Mouse (Mus musculus) midbrain, embryonic 12.5 days (tissue): ENCODE data around the gene Etv4. TPM values are rescaled to one million over a fixed set of nuclear protein-coding genes. Genes with fewer than 3 reads are reported as not detected.

ENCODE experiments used
- ATAC-seq: fragments of 200-750 bp; cut with Nextera tagmentation; 2 replicates; pipeline ENCODE4 v1.8.0; 2017; ENCODE audit warnings: low read depth, moderate TSS enrichment, moderate library complexity; ENCODE audit not compliant: low FRiP score
- H3K27ac ChIP-seq: fragments of 300-500 bp; sonication (generic); replicated peaks from 2 replicates; pipeline ENCODE4 v1.5.1; 2016; ENCODE audit warnings: mild to moderate bottlenecking
- H3K27me3 ChIP-seq: fragments of 300-500 bp; sonication (generic); 2 replicates; pipeline ENCODE4 v1.6.1; 2016; ENCODE audit warnings: mild to moderate bottlenecking
- H3K36me3 ChIP-seq: fragments of 300-500 bp; sonication (generic); 2 replicates; pipeline ENCODE4 v1.6.1; 2016
- H3K4me1 ChIP-seq: fragments of 300-500 bp; sonication (generic); 2 replicates; pipeline ENCODE4 v1.6.1; 2016
- H3K4me2 ChIP-seq: fragments of 300-500 bp; sonication (generic); replicated peaks from 2 replicates; pipeline ENCODE4 v1.6.1; 2016; ENCODE audit warnings: mild to moderate bottlenecking, moderate library complexity
- H3K4me3 ChIP-seq: fragments of 300-500 bp; sonication (generic); 2 replicates; pipeline ENCODE4 v1.5.1; 2016; ENCODE audit warnings: mild to moderate bottlenecking
- H3K9ac ChIP-seq: fragments of 300-500 bp; sonication (generic); replicated peaks from 2 replicates; pipeline ENCODE4 v1.6.1; 2016; ENCODE audit warnings: mild to moderate bottlenecking, moderate library complexity
- H3K9me3 ChIP-seq: fragments of 300-500 bp; sonication (generic); 2 replicates; pipeline ENCODE4 v1.6.1; 2016; ENCODE audit warnings: mild to moderate bottlenecking
- WGBS: fragments of 180-500 bp; shearing (Covaris S2); methylation state at CpG from one replicate; pipeline ENCODE4 v1.1.7; 2016; 5-methylcytosine and 5-hydroxymethylcytosine counted together
- polyA plus RNA-seq: library from polyadenylated mRNA; unstranded; fragments of >200 nt; fragmentation: Nextera tagmentation; extraction: Ambion mirVana; gene quantifications from 2 replicates; pipeline ENCODE4 v1.2.1, GENCODE M21; 2016

Gene Etv4
- polyA plus RNA-seq, 1 experiment from 2014 or later = 4.3 TPM

GRCm38 (mm10) chr11:101784488-101785142 lies 556 bp downstream of the Etv4 start:
- H3K9ac ChIP-seq = peak overlapping the region; percentile 51
- H3K27ac ChIP-seq = peak overlapping the region; percentile 30; the same call in 1 of the 2 replicates
- H3K4me1 ChIP-seq = peaks cover 21% of the 10 kb centered on the region
- H3K36me3 ChIP-seq = no peaks in the 10 kb centered on the region
- H3K9me3 ChIP-seq = no peaks in the 10 kb centered on the region
- peaks cover 97% of the 10 kb centered on the region for H3K27me3 ChIP-seq
- peak overlapping the region; percentile 50 for H3K4me3 ChIP-seq
- H3K4me2 ChIP-seq = peak overlapping the region; percentile 93
- ATAC-seq = peak; percentile 2; the same call in 1 of the 2 replicates
- under 1% methylated on average over 49 of the region's 67 CpGs for WGBS

DNA sequence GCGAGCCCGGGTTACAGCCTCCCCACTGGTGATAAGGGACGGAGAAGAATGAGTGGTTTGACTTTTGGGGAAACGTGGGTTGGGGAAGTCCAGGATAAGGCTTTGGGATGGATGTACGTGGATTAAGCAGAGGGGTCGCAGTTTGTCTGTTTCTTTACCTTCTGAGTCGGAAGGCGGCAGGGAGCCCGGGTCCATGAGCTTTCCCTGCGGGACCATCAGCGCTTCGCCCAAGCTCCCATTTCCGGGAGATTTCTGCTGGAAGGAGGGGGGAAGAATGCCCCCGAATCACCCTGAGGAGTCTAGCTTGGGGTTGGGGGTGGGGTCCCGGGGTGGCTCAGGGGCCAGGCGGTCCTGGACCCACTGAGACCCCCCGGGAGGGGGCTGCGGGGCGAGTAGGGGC lies 1.1 kb downstream of the Etv4 start:
- Histone ChIP-seq H3K4me1 (peaks cover 21% of the 10 kb centered on the region), H3K9me3 (no peaks in the 10 kb centered on the region), H3K27ac (0 out of 2 replicates have a peak overlapping the region, but pooled peaks have one; percentile 30), H3K36me3 (no peaks in the 10 kb centered on the region), H3K4me3 (peak overlapping the region; percentile 50), H3K9ac (peak overlapping the region; percentile 51), H3K27me3 (peaks cover 94% of the 10 kb centered on the region), H3K4me2 (peak overlapping the region; percentile 93)
- under 1% methylated on average over 19 of the region's 19 CpGs for WGBS
- no peak for ATAC-seq

DNA sequence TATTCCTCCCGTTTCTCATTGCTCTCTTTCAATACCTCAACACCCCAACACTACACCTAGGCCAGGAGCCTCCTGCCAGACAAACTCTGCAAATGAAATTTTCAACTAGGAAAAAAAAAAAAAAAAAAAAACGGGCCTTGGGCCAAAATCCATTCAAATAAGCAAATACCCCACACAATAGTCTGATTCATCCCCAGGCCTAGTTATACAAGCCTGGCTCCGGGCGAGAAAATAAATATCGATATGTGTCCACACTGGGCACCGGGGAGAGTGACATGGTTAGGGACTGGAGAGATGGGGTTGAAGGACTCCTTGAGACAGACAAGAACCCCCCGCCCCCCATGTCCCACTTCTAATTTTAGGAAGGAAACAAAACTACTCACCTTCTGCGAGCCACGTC lies 1.6 kb downstream of the Etv4 start:
- ATAC-seq = no peak
- WGBS = 31% methylated on average over 9 of the region's 9 CpGs
- H3K4me2 ChIP-seq = peak overlapping the region; percentile 93
- H3K4me1 ChIP-seq = peaks cover 21% of the 10 kb centered on the region
- no peak overlapping the region for H3K27ac ChIP-seq
- no peak overlapping the region for H3K9ac ChIP-seq
- no peaks in the 10 kb centered on the region for H3K9me3 ChIP-seq
- peak overlapping the region; percentile 50; the same call in 1 of the 2 replicates for H3K4me3 ChIP-seq
- H3K36me3 ChIP-seq = no peaks in the 10 kb centered on the region
- peaks cover 90% of the 10 kb centered on the region for H3K27me3 ChIP-seq

DNA sequence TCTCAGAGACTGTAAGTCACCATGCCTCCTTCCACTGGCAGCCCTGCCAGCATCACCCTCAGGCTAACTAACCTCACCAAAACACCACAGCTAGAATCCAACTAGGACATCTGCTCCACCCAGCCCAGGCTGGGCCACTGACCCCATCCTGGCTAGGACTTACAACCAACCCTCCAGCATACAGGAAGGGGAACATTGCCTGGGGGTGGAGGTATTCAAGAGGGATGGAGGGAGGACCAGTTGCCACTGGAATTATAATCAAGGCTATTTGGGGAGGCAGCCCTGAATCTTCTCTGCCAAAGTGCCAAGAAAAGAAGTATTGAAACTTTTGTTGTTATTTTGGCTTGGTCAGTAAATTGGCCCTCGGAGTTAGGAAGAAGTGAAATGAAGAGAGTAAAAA lies 2.0 kb downstream of the Etv4 start:
- no peak for ATAC-seq
- WGBS = 78% methylated on average over 1 of the region's 1 CpGs
- Histone ChIP-seq H3K36me3 (no peaks in the 10 kb centered on the region), H3K4me3 (no peak overlapping the region), H3K4me1 (peaks cover 21% of the 10 kb centered on the region), H3K27me3 (peaks cover 87% of the 10 kb centered on the region), H3K9ac (no peak overlapping the region), H3K4me2 (no peak overlapping the region), H3K27ac (no peak overlapping the region), H3K9me3 (no peaks in the 10 kb centered on the region)

- no peak overlapping the region for H3K4me3 ChIP-seq
- no peaks in the 10 kb centered on the region for H3K36me3 ChIP-seq
- no peaks in the 10 kb centered on the region for H3K9me3 ChIP-seq
- WGBS = 73% methylated on average over 4 of the region's 4 CpGs
- no peak overlapping the region for H3K4me2 ChIP-seq
- H3K27ac ChIP-seq = no peak overlapping the region
- peaks cover 73% of the 10 kb centered on the region for H3K27me3 ChIP-seq
- ATAC-seq = no peak
- no peak overlapping the region for H3K9ac ChIP-seq
- H3K4me1 ChIP-seq = peaks cover 12% of the 10 kb centered on the region
Observed at GRCm38 (mm10) chr11:101776846-101777245, 8.3 kb downstream of the Etv4 start.

GRCm38 (mm10) chr11:101772449-101772848 lies 12.7 kb downstream of the Etv4 start:
- H3K4me1 ChIP-seq = peaks cover 14% of the 10 kb centered on the region
- H3K36me3 ChIP-seq = peaks cover 12% of the 10 kb centered on the region
- no peak overlapping the region for H3K27ac ChIP-seq
- no peak overlapping the region for H3K4me3 ChIP-seq
- H3K4me2 ChIP-seq = peak overlapping the region; percentile 33
- WGBS = under 1% methylated on average over 16 of the region's 16 CpGs
- H3K27me3 ChIP-seq = peaks cover 62% of the 10 kb centered on the region
- peak; percentile 75 for ATAC-seq
- no peaks in the 10 kb centered on the region for H3K9me3 ChIP-seq
- no peak overlapping the region for H3K9ac ChIP-seq

- WGBS = 10% methylated on average over 5 of the region's 5 CpGs
- 0 out of 2 replicates have a peak, but pooled peaks have one; percentile 9 for ATAC-seq
- Histone ChIP-seq H3K36me3 (peaks cover 17% of the 10 kb centered on the region), H3K4me3 (no peak overlapping the region), H3K27ac (no peak overlapping the region), H3K4me1 (peaks cover 14% of the 10 kb centered on the region), H3K27me3 (peaks cover 57% of the 10 kb centered on the region), H3K9me3 (no peaks in the 10 kb centered on the region), H3K9ac (no peak overlapping the region), H3K4me2 (peak overlapping the region; percentile 33)
Observed at GRCm38 (mm10) chr11:101772027-101772426, 13.1 kb downstream of the Etv4 start.

GRCm38 (mm10) chr11:101770266-101770665 lies 14.9 kb downstream of the Etv4 start:
- Histone ChIP-seq H3K27ac (no peak overlapping the region), H3K4me1 (peaks cover 14% of the 10 kb centered on the region), H3K9ac (no peak overlapping the region), H3K4me2 (no peak overlapping the region), H3K9me3 (no peaks in the 10 kb centered on the region), H3K4me3 (no peak overlapping the region), H3K27me3 (peaks cover 51% of the 10 kb centered on the region), H3K36me3 (peaks cover 33% of the 10 kb centered on the region)
- no peak for ATAC-seq
- WGBS = 91% methylated on average over 12 of the region's 12 CpGs

- 90% methylated on average over 6 of the region's 6 CpGs for WGBS
- no peak overlapping the region for H3K4me2 ChIP-seq
- H3K9ac ChIP-seq = no peak overlapping the region
- no peak overlapping the region for H3K4me3 ChIP-seq
- no peaks in the 10 kb centered on the region for H3K9me3 ChIP-seq
- ATAC-seq = no peak
- H3K27ac ChIP-seq = no peak overlapping the region
- peaks cover 48% of the 10 kb centered on the region for H3K36me3 ChIP-seq
- peaks cover 37% of the 10 kb centered on the region for H3K27me3 ChIP-seq
- H3K4me1 ChIP-seq = peaks cover 14% of the 10 kb centered on the region
Observed at GRCm38 (mm10) chr11:101768721-101769120, 16.4 kb downstream of the Etv4 start.

GRCm38 (mm10) chr11:101767326-101767725 lies 17.8 kb downstream of the Etv4 start:
- Histone ChIP-seq H3K9me3 (no peaks in the 10 kb centered on the region), H3K9ac (no peak overlapping the region), H3K36me3 (peaks cover 57% of the 10 kb centered on the region), H3K27me3 (peaks cover 26% of the 10 kb centered on the region), H3K27ac (no peak overlapping the region), H3K4me2 (no peak overlapping the region), H3K4me1 (peaks cover 7% of the 10 kb centered on the region), H3K4me3 (no peak overlapping the region)
- 82% methylated on average over 5 of the region's 5 CpGs for WGBS
- no peak for ATAC-seq

DNA sequence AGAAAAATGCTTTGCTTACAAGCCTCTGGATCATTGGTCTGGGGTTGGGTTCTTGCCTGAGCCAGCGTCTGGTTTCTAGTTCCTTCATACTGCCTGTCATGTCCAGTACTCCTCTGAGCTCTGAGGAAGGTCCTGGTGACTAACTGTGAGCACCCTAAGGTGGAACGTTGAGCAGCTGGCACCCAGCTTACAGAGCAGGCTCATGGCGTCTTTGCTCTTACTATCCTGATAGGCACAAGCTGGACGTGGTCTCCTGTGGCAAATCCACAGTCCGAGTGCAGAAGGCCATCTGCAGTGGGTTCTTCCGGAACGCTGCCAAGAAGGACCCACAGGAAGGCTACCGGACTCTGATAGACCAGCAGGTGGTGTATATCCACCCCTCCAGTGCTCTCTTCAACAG lies 20.6 kb downstream of the Etv4 start:
- Histone ChIP-seq H3K27ac (no peak overlapping the region), H3K4me2 (no peak overlapping the region), H3K36me3 (peaks cover 82% of the 10 kb centered on the region), H3K4me1 (no peaks in the 10 kb centered on the region), H3K4me3 (no peak overlapping the region), H3K27me3 (no peaks in the 10 kb centered on the region), H3K9me3 (no peaks in the 10 kb centered on the region), H3K9ac (no peak overlapping the region)
- WGBS = 95% methylated on average over 8 of the region's 8 CpGs
- no peak for ATAC-seq

- H3K9ac ChIP-seq = no peak overlapping the region
- no peaks in the 10 kb centered on the region for H3K9me3 ChIP-seq
- no peak overlapping the region for H3K4me2 ChIP-seq
- no peaks in the 10 kb centered on the region for H3K27me3 ChIP-seq
- peaks cover 90% of the 10 kb centered on the region for H3K36me3 ChIP-seq
- no peak overlapping the region for H3K4me3 ChIP-seq
- ATAC-seq = no peak
- 66% methylated on average over 7 of the region's 7 CpGs for WGBS
- H3K27ac ChIP-seq = no peak overlapping the region
- H3K4me1 ChIP-seq = no peaks in the 10 kb centered on the region
Observed at GRCm38 (mm10) chr11:101763723-101764122, 21.4 kb downstream of the Etv4 start.

- Histone ChIP-seq H3K9ac (no peak overlapping the region), H3K36me3 (peaks cover 90% of the 10 kb centered on the region), H3K27me3 (no peaks in the 10 kb centered on the region), H3K4me2 (no peak overlapping the region), H3K9me3 (no peaks in the 10 kb centered on the region), H3K4me1 (no peaks in the 10 kb centered on the region), H3K4me3 (no peak overlapping the region), H3K27ac (no peak overlapping the region)
- WGBS = 96% methylated on average over 3 of the region's 3 CpGs
- ATAC-seq = no peak
Observed at GRCm38 (mm10) chr11:101759530-101759929, 25.6 kb downstream of the Etv4 start.
